9 mouse cellular contexts compared by ENCODE assay signal in the genomic region with DNA sequence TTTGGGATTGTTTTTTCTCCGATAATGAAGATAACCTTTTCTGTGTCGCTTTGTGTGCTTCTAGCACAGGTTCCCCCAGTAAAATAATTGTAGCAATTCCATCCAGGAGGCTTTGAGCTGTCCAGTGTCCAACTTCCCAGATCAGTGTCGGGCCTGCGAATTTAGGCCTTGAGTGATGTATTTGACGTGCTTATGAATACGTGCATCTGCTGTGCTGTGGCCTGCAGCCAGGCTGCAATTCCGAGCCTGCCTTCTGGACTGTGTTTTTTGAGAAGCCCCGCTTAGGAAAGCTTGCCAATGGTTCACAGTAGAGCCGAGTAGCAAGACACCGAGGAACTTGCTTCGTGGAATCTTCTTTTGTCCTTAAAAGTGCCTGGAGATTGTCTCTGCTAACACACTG.
DNase-seq lines count a peak whose midpoint lies in the region; ATAC-seq and TF ChIP-seq lines count a peak whose summit lies in the region.
"Had no signal": no experiment of that assay in that cellular context is flagged by ENCODE, and none has a peak within 500 bp of the region (broad histone marks: within the 10 kb centered on the region; RNA-seq: fewer than 3 reads in every experiment).

No protein-coding gene starts in this region.

- H3K4me1 ChIP-seq in hindbrain, embryonic 14.5 days (replicated peaks; ENCODE audit: control insufficient read depth, insufficient read depth, low read length), result peaks cover 4% of the 10 kb centered on the region; the same call in 1 of the 2 replicates
- no peaks in the 10 kb centered on the region; the same call in 1 of the 2 replicates for H3K4me1 ChIP-seq in hindbrain, embryonic 11.5 days (replicated peaks; ENCODE audit: control insufficient read depth, insufficient read depth, low read length)
- peaks cover 20% of the 10 kb centered on the region for H3K4me1 ChIP-seq in liver, embryonic 11.5 days (replicated peaks; ENCODE audit: control insufficient read depth, insufficient read depth, low read length)

- no peak for ATAC-seq in hindbrain, embryonic 14.5 days (ENCODE audit: low FRiP score)
- no peak for ATAC-seq in hindbrain, embryonic 11.5 days (ENCODE audit: low FRiP score)
- no peak for ATAC-seq in frontal cortex, adult (ENCODE audit: low TSS enrichment)
- ATAC-seq in liver, embryonic 11.5 days (replicated peaks; ENCODE audit: low FRiP score), result no peak

- H3K27me3 ChIP-seq in hindbrain, embryonic 14.5 days (ENCODE audit: control insufficient read depth, insufficient read depth, low read length), result no peaks in the 10 kb centered on the region
- no peaks in the 10 kb centered on the region for H3K27me3 ChIP-seq in hindbrain, embryonic 11.5 days (ENCODE audit: control insufficient read depth, insufficient read depth, low read length)
- no peaks in the 10 kb centered on the region for H3K27me3 ChIP-seq in liver, embryonic 11.5 days (replicated peaks; ENCODE audit: control insufficient read depth, insufficient read depth, low read length)

- H3K4me3 ChIP-seq in hindbrain, embryonic 14.5 days (replicated peaks; ENCODE audit: low read length), result no peak overlapping the region
- no peak overlapping the region for H3K4me3 ChIP-seq in hindbrain, embryonic 11.5 days (ENCODE audit: low read depth, low read length)
- no peak overlapping the region for H3K4me3 ChIP-seq in liver, embryonic 11.5 days (ENCODE audit: low read depth, low read length)
- H3K4me3 ChIP-seq: liver, embryonic 15.5 days had no signal

- H3K4me2 ChIP-seq in hindbrain, embryonic 14.5 days (replicated peaks), result no peak overlapping the region
- H3K4me2 ChIP-seq in hindbrain, embryonic 11.5 days (replicated peaks; ENCODE audit: low read depth, low read length), result no peak overlapping the region
- H3K4me2 ChIP-seq in liver, embryonic 11.5 days, result no peak overlapping the region
- H3K4me2 ChIP-seq: liver, embryonic 15.5 days had no signal

- no peak overlapping the region for H3K27ac ChIP-seq in hindbrain, embryonic 14.5 days
- no peak overlapping the region for H3K27ac ChIP-seq in hindbrain, embryonic 11.5 days (ENCODE audit: low read depth, low read length)
- H3K27ac ChIP-seq in liver, embryonic 11.5 days (ENCODE audit: low read depth, low read length), result no peak overlapping the region
- H3K27ac ChIP-seq: liver, embryonic 15.5 days had no signal

- no peak for TF ChIP-seq CTCF in brain, embryonic 14.5 days (IDR thresholded peaks at IDR 0.05; ENCODE audit: borderline replicate concordance, extremely low read depth, insufficient read depth, insufficient read length)

- no peak for TF ChIP-seq POLR2A in brain, embryonic 14.5 days (IDR thresholded peaks at IDR 0.05; ENCODE audit: borderline replicate concordance, extremely low read depth, insufficient read depth, insufficient read length, poor library complexity, severe bottlenecking)

- H3K9ac ChIP-seq in hindbrain, embryonic 14.5 days, result no peak overlapping the region; the same call in 1 of the 2 replicates
- no peak overlapping the region for H3K9ac ChIP-seq in hindbrain, embryonic 11.5 days (ENCODE audit: low read depth, low read length)
- no peak overlapping the region for H3K9ac ChIP-seq in liver, embryonic 11.5 days (ENCODE audit: low read depth, low read length)
- H3K9ac ChIP-seq: liver, embryonic 15.5 days had no signal

- no peaks in the 10 kb centered on the region for H3K9me3 ChIP-seq in hindbrain, embryonic 14.5 days (ENCODE audit: control insufficient read depth, low read length)
- H3K9me3 ChIP-seq in hindbrain, embryonic 11.5 days (ENCODE audit: control insufficient read depth, low read length), result no peaks in the 10 kb centered on the region
- H3K9me3 ChIP-seq in liver, embryonic 11.5 days (ENCODE audit: control insufficient read depth, low read length), result no peaks in the 10 kb centered on the region
- H3K9me3 ChIP-seq: liver, embryonic 15.5 days had no signal

- WGBS in hindbrain, embryonic 14.5 days, result 66% methylated on average over 11 of the region's 11 CpGs
- WGBS in hindbrain, embryonic 11.5 days, result 87% methylated on average over 11 of the region's 11 CpGs
- 79% methylated on average over 11 of the region's 11 CpGs for WGBS in liver, embryonic 11.5 days

- DNase-seq in hindbrain, embryonic 14.5 days (ENCODE audit: low spot score), result peak; percentile 45
- DNase-seq in hindbrain, embryonic 11.5 days (ENCODE audit: low spot score), result no peak
- peak; percentile 90 for DNase-seq in brain, embryonic 14.5 days (ENCODE audit: low read depth)
- DNase-seq in cerebellum, adult 9-11 months, result peak; percentile 66
- DNase-seq in layer of hippocampus, postnatal 14 days (ENCODE audit: low spot score in 2 of 2), result peak; percentile 54 to 70
- no peak for DNase-seq in liver, embryonic 11.5 days (ENCODE audit: low spot score)
- DNase-seq in kidney, postnatal 10 days, result no peak

- H3K36me3 ChIP-seq in hindbrain, embryonic 14.5 days (replicated peaks; ENCODE audit: control insufficient read depth, insufficient read depth), result no peaks in the 10 kb centered on the region
- H3K36me3 ChIP-seq in hindbrain, embryonic 11.5 days (ENCODE audit: control insufficient read depth, insufficient read depth, low read length), result no peaks in the 10 kb centered on the region
- H3K36me3 ChIP-seq in liver, embryonic 11.5 days (ENCODE audit: control insufficient read depth, insufficient read depth, low read length), result no peaks in the 10 kb centered on the region
- H3K36me3 ChIP-seq: liver, embryonic 15.5 days had no signal

Comparison
In these comparisons a context has a peak if more than half of its experiments do, and no peak if none do; other contexts are left out.
1. DNase-seq: peak in hindbrain, embryonic 14.5 days (single experiment), brain, embryonic 14.5 days (single experiment), cerebellum, adult 9-11 months (single experiment) and layer of hippocampus, postnatal 14 days (2 of 2); none in hindbrain, embryonic 11.5 days (single experiment), liver, embryonic 11.5 days (single experiment) and kidney, postnatal 10 days (single experiment).